Mouse (Mus musculus): ENCODE measurements around the gene Gstt4. TPM values are rescaled to one million over a fixed set of nuclear protein-coding genes. Genes with fewer than 3 reads are reported as not detected.

The Gstt4 gene
- total and polyA plus RNA-seq, 3 experiments = not detected

GRCm38 (mm10) chr10:75789841-75790240, 32.5 kb downstream of the Gstt4 start:
- TF ChIP-seq NRF1 (IDR thresholded peaks at IDR 0.05; ENCODE audit: insufficient read depth, low read depth, low read length, poor library complexity, severe bottlenecking) (no peak), CTCF (IDR thresholded peaks at IDR 0.05 in 2 of 3, conservative IDR thresholded peaks at IDR 0.05 in 1 of 3; ENCODE audit: control insufficient read depth in 1 of 3, insufficient read depth in 1 of 3, low read depth in 2 of 3, low read length in 3 of 3, poor library complexity in 1 of 3, severe bottlenecking in 1 of 3) (no peak), HCFC1 (IDR thresholded peaks at IDR 0.05; ENCODE audit: low read depth, low read length) (no peak), MYC (IDR thresholded peaks at IDR 0.05; ENCODE audit: low read depth, low read length) (no peak), ELF1 (IDR thresholded peaks at IDR 0.05; ENCODE audit: low read depth, low read length) (no peak), RCOR1 (IDR thresholded peaks at IDR 0.05; ENCODE audit: low read depth, low read length) (no peak), POLR2AphosphoS5 (IDR thresholded peaks at IDR 0.05; ENCODE audit: borderline replicate concordance, low read depth, low read length) (no peak), NELFE (IDR thresholded peaks at IDR 0.05; ENCODE audit: low read depth, low read length) (no peak), ZNF384 (IDR thresholded peaks at IDR 0.05; ENCODE audit: low read depth, low read length) (no peak), MXI1 (IDR thresholded peaks at IDR 0.05; ENCODE audit: low read depth, low read length) (no peak), KAT2A (conservative IDR thresholded peaks at IDR 0.05; ENCODE audit: low read depth, low read length) (no peak), MEF2A (IDR thresholded peaks at IDR 0.05; ENCODE audit: extremely low read depth, insufficient replicate concordance, low read depth, low read length, poor library complexity, severe bottlenecking) (no peak), GABPA (IDR thresholded peaks at IDR 0.05; ENCODE audit: low read depth, low read length) (no peak), USF1 (IDR thresholded peaks at IDR 0.05; ENCODE audit: low read depth, low read length) (no peak), SMC3 (IDR thresholded peaks at IDR 0.05; ENCODE audit: low read depth, low read length) (no peak), SIN3A (IDR thresholded peaks at IDR 0.05; ENCODE audit: low read length) (no peak)
- no peak overlapping the region for H3K4me3 ChIP-seq (ENCODE audit: control insufficient read depth in 1 of 2, insufficient read depth in 1 of 2, low read depth in 2 of 2, low read length in 2 of 2)
- H3K9me3 ChIP-seq (replicated peaks; ENCODE audit: insufficient read depth, low read length) = no peaks in the 10 kb centered on the region
- H3K79me2 ChIP-seq (ENCODE audit: control insufficient read depth, insufficient read depth, low read length, poor library complexity) = no peaks in the 10 kb centered on the region
- H3K4me1 ChIP-seq (ENCODE audit: control insufficient read depth in 1 of 2, insufficient read depth in 2 of 2, low read length in 2 of 2) = peaks cover 0 to 4% of the 10 kb centered on the region in 2 experiments; a peak in 1 of 4 replicates
- peaks cover 3% of the 10 kb centered on the region in 2 experiments; a peak in 3 of 4 replicates for H3K27me3 ChIP-seq (ENCODE audit: control insufficient read depth in 1 of 2, insufficient read depth in 2 of 2, low read length in 2 of 2)
- no peak overlapping the region for H3K27ac ChIP-seq (ENCODE audit: control insufficient read depth, low read depth, low read length)
- DNase-seq (ENCODE audit: low read depth, low spot score) = no peak
- no peak overlapping the region for H3K9ac ChIP-seq (ENCODE audit: control insufficient read depth, low read depth, low read length, poor library complexity, severe bottlenecking)
- H3K36me3 ChIP-seq (ENCODE audit: control insufficient read depth in 1 of 2, insufficient read depth in 2 of 2, low read length in 2 of 2) = no peaks in the 10 kb centered on the region

- TF ChIP-seq JUND (IDR thresholded peaks at IDR 0.05; ENCODE audit: low read depth, low read length) (no peak), GABPA (IDR thresholded peaks at IDR 0.05; ENCODE audit: low read depth, low read length) (no peak), TCF12 (IDR thresholded peaks at IDR 0.05; ENCODE audit: low read depth, low read length) (no peak), MYC (IDR thresholded peaks at IDR 0.05; ENCODE audit: low read depth, low read length) (no peak), TAL1 (IDR thresholded peaks at IDR 0.05; ENCODE audit: low read length) (no peak), MAZ (IDR thresholded peaks at IDR 0.05; ENCODE audit: low read depth, low read length) (no peak), ZNF384 (IDR thresholded peaks at IDR 0.05; ENCODE audit: low read depth, low read length) (no peak)
- H3K27ac ChIP-seq (ENCODE audit: control insufficient read depth, low read depth, low read length) = no peak overlapping the region
- H3K9ac ChIP-seq (ENCODE audit: control insufficient read depth, low read depth, low read length, poor library complexity, severe bottlenecking) = no peak overlapping the region
- H3K79me2 ChIP-seq (ENCODE audit: control insufficient read depth, insufficient read depth, low read length, poor library complexity) = no peaks in the 10 kb centered on the region
- peaks cover 0 to under 1% of the 10 kb centered on the region in 2 experiments; a peak in 1 of 4 replicates for H3K4me1 ChIP-seq (ENCODE audit: control insufficient read depth in 1 of 2, insufficient read depth in 2 of 2, low read length in 2 of 2)
- no peaks in the 10 kb centered on the region for H3K9me3 ChIP-seq (replicated peaks; ENCODE audit: insufficient read depth, low read length)
- H3K27me3 ChIP-seq (ENCODE audit: control insufficient read depth in 1 of 2, insufficient read depth in 2 of 2, low read length in 2 of 2) = peaks cover 3% of the 10 kb centered on the region in 2 experiments; a peak in 3 of 4 replicates
- DNase-seq (ENCODE audit: low read depth, low spot score) = no peak
- H3K4me3 ChIP-seq (ENCODE audit: control insufficient read depth in 1 of 2, insufficient read depth in 1 of 2, low read depth in 2 of 2, low read length in 2 of 2) = no peak overlapping the region
- H3K36me3 ChIP-seq (ENCODE audit: control insufficient read depth in 1 of 2, insufficient read depth in 2 of 2, low read length in 2 of 2) = no peaks in the 10 kb centered on the region
Observed at GRCm38 (mm10) chr10:75789081-75789735, 33.1 kb downstream of the Gstt4 start.
